Mouse (Mus musculus) ES-E14 (cell line): Measurements from ENCODE around the gene Ivns1abp.

ENCODE experiments used
- CHD2 ChIP-seq: IDR thresholded peaks from 2 replicates; pipeline ENCODE4 v1.6.1; 2014; ENCODE audit warnings: mild to moderate bottlenecking, low read depth, low read length, inconsistent platforms
- MAFK ChIP-seq: IDR thresholded peaks from 2 replicates; pipeline ENCODE4 v1.6.1; 2014; ENCODE audit warnings: mild to moderate bottlenecking, low read depth, low read length, inconsistent platforms; ENCODE audit not compliant: insufficient read depth
- ZC3H11A ChIP-seq: IDR thresholded peaks from 2 replicates; pipeline ENCODE4 v1.6.1; 2012; ENCODE audit warnings: low read depth, mild to moderate bottlenecking, inconsistent platforms, low read length, borderline replicate concordance

GRCm38 (mm10) chr1:151332819-151333218 lies 11.5 kb upstream of the Ivns1abp start:
- no peak for TF ChIP-seq CHD2
- no peak for TF ChIP-seq MAFK
- no peak for TF ChIP-seq ZC3H11A
